Mouse (Mus musculus) C2C12 (cell line): ENCODE data around the gene Veph1. TPM values are rescaled to one million over a fixed set of nuclear protein-coding genes. Genes with fewer than 3 reads are reported as not detected.
A peak's percentile ranks its signal among the peaks of the same experiment; 100 is the strongest.

Source experiments
- H3K27me3 ChIP-seq: one replicate; pipeline ENCODE4 v1.6.1; 2011; ENCODE audit not compliant: control insufficient read depth, insufficient read depth, insufficient read length
- H3K36me3 ChIP-seq: one replicate; pipeline ENCODE4 v1.6.1; 2011; ENCODE audit not compliant: control insufficient read depth, insufficient read depth
- H3K4me3 ChIP-seq: one replicate; pipeline ENCODE4 v1.5.1; 2011; ENCODE audit warnings: mild to moderate bottlenecking, control low read depth; ENCODE audit not compliant: poor library complexity, insufficient read depth, severe bottlenecking
- H3K79me2 ChIP-seq: one replicate; pipeline ENCODE4 v1.6.1; 2011; ENCODE audit not compliant: control insufficient read depth, insufficient read depth
- H3K79me3 ChIP-seq: one replicate; pipeline ENCODE4 v1.6.1; 2011; ENCODE audit warnings: low read depth, control low read depth
- H3ac ChIP-seq: one replicate; pipeline ENCODE3; 2011; ENCODE audit warnings: low read depth; ENCODE audit not compliant: control insufficient read depth, insufficient read length
- CEBPB ChIP-seq: IDR thresholded peaks from one replicate; pipeline ENCODE4 v1.6.1; 2011; ENCODE audit warnings: low read depth, mild to moderate bottlenecking, control low read depth, moderate library complexity
- CTCF ChIP-seq: IDR thresholded peaks from one replicate; pipeline ENCODE4 v1.5.1; 2011; ENCODE audit not compliant: control insufficient read depth, insufficient read depth, insufficient read length
- FOSL1 ChIP-seq: IDR thresholded peaks from one replicate; pipeline ENCODE4 v1.8.0; 2011; ENCODE audit warnings: mild to moderate bottlenecking, low read length; ENCODE audit not compliant: poor library complexity, insufficient read depth, severe bottlenecking
- MAX ChIP-seq: IDR thresholded peaks from one replicate; pipeline ENCODE4 v1.6.1; 2011; ENCODE audit warnings: mild to moderate bottlenecking, control low read depth
- MYOD1 ChIP-seq: IDR thresholded peaks from one replicate; pipeline ENCODE4 v1.6.1; 2011; ENCODE audit warnings: low read depth; ENCODE audit not compliant: control insufficient read depth, insufficient read length
- MYOG ChIP-seq: IDR thresholded peaks from one replicate; pipeline ENCODE4 v1.6.1; 2011; ENCODE audit not compliant: control insufficient read depth, insufficient read length; ENCODE audit errors: extremely low read depth
- USF1 ChIP-seq: IDR thresholded peaks from one replicate; pipeline ENCODE4 v1.6.1; 2011; ENCODE audit warnings: low read depth, mild to moderate bottlenecking, control low read depth, moderate library complexity
- polyA plus RNA-seq: library from polyadenylated mRNA; unstranded; fragments of >200 nt; fragmentation: generic; extraction: Trizol; gene quantifications from one replicate; pipeline ENCODE4 v1.2.1, GENCODE M21; 2012; ENCODE audit warnings: missing spikeins

The Veph1 gene
- polyA plus RNA-seq, 1 experiment: not detected

GRCm38 (mm10) chr3:66079886-66080285 is 216.8 kb downstream of the Veph1 start:
- TF ChIP-seq CTCF: no peak
- no peak for TF ChIP-seq CEBPB
- TF ChIP-seq MAX: peak; percentile 77
- TF ChIP-seq MYOG: no peak
- TF ChIP-seq USF1: no peak
- TF ChIP-seq FOSL1: peak; percentile 76
- TF ChIP-seq MYOD1: peak; percentile 47
- Histone ChIP-seq H3K36me3 (no peaks in the 10 kb centered on the region), H3K79me2 (no peaks in the 10 kb centered on the region), H3ac (no peak overlapping the region), H3K79me3 (no peaks in the 10 kb centered on the region), H3K27me3 (no peaks in the 10 kb centered on the region), H3K4me3 (no peak overlapping the region)

GRCm38 (mm10) chr3:66078898-66079537 is 217.6 kb downstream of the Veph1 start:
- Histone ChIP-seq H3K79me3 (no peaks in the 10 kb centered on the region), H3ac (no peak overlapping the region), H3K27me3 (no peaks in the 10 kb centered on the region), H3K4me3 (no peak overlapping the region), H3K79me2 (no peaks in the 10 kb centered on the region), H3K36me3 (no peaks in the 10 kb centered on the region)
- no peak for TF ChIP-seq CEBPB
- no peak for TF ChIP-seq FOSL1
- no peak for TF ChIP-seq MAX
- TF ChIP-seq CTCF: no peak
- no peak for TF ChIP-seq USF1
- no peak for TF ChIP-seq MYOD1
- no peak for TF ChIP-seq MYOG

DNA sequence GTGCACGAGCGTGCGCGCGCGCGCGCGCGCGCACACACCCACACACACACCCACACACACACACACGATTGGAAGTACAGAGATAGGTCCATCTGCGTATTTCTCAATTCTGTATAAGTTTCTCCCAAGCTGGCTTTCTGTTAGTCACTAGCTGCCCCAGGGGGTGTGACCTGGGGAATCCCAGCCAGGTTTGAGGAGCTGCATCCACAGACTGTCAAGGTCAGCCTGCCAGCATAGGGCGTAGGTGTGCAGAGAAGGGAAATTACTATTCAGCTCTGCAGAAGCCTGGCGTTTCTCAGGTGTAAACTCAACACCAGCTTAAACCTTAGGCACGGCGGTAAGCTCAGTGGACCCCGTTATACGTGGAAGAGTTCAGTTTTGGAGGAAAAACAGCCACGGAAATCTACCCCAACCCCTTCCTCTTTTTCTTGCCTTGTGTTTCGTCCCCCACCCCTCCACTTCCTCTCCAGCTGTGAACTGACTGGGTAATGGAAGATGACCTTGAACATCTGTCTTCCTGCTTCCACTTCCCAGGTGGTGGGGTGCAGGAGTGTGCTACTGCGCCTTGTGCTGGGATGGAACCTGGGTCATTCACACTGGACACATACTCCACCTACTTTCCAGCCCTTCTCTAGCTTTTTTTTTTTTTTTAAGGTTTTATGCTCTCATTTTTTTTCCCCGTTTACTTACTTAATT is 218.5 kb downstream of the Veph1 start:
- TF ChIP-seq CTCF (no peak), MYOG (no peak), USF1 (no peak)
- H3K4me3 ChIP-seq: no peak overlapping the region
- no peaks in the 10 kb centered on the region for H3K27me3 ChIP-seq
- no peaks in the 10 kb centered on the region for H3K79me3 ChIP-seq
- no peaks in the 10 kb centered on the region for H3K79me2 ChIP-seq
- H3ac ChIP-seq: no peak overlapping the region
- H3K36me3 ChIP-seq: no peaks in the 10 kb centered on the region

GRCm38 (mm10) chr3:66070274-66070673 is 226.4 kb downstream of the Veph1 start:
- H3K79me3 ChIP-seq: no peaks in the 10 kb centered on the region
- no peak overlapping the region for H3K4me3 ChIP-seq
- H3K36me3 ChIP-seq: no peaks in the 10 kb centered on the region
- no peaks in the 10 kb centered on the region for H3K27me3 ChIP-seq
- no peaks in the 10 kb centered on the region for H3K79me2 ChIP-seq
- TF ChIP-seq CTCF (no peak), MAX (no peak), MYOD1 (no peak), CEBPB (no peak)
- no peak overlapping the region for H3ac ChIP-seq

- TF ChIP-seq MYOG (no peak), CTCF (peak; percentile 2), USF1 (no peak)
- Histone ChIP-seq H3ac (no peak overlapping the region), H3K36me3 (no peaks in the 10 kb centered on the region), H3K27me3 (no peaks in the 10 kb centered on the region), H3K79me3 (no peaks in the 10 kb centered on the region), H3K79me2 (no peaks in the 10 kb centered on the region), H3K4me3 (no peak overlapping the region)
Measured at GRCm38 (mm10) chr3:66063881-66064280, 232.8 kb downstream of the Veph1 start.

GRCm38 (mm10) chr3:66056912-66057311 is 239.7 kb downstream of the Veph1 start:
- Histone ChIP-seq H3K27me3 (no peaks in the 10 kb centered on the region), H3ac (no peak overlapping the region), H3K79me2 (no peaks in the 10 kb centered on the region), H3K36me3 (no peaks in the 10 kb centered on the region), H3K79me3 (no peaks in the 10 kb centered on the region), H3K4me3 (no peak overlapping the region)
- TF ChIP-seq FOSL1 (no peak), USF1 (no peak), CTCF (no peak), MYOG (no peak), MYOD1 (no peak), CEBPB (no peak)
